18 mouse cellular contexts compared by ENCODE assay signal in genomic region chr11:70178311-70178710, GRCm38 (mm10). TPM values are rescaled to one million over a fixed set of nuclear protein-coding genes. Genes with fewer than 3 reads are reported as not detected.
A peak's percentile ranks its signal among the peaks of the same experiment; 100 is the strongest.
DNase-seq lines count a peak whose midpoint lies in the region; ATAC-seq and TF ChIP-seq lines count a peak whose summit lies in the region.
"Had no signal": no experiment of that assay in that cellular context is flagged by ENCODE, and none has a peak within 500 bp of the region (broad histone marks: within the 10 kb centered on the region; RNA-seq: fewer than 3 reads in every experiment).

No protein-coding gene starts in this region.

- WGBS in cerebellum, adult 2 months = 32% methylated on average over 11 of the region's 11 CpGs
- 86% methylated on average over 11 of the region's 11 CpGs for WGBS in lung, adult 2 months

- intact Hi-C loops in left cerebral cortex, postnatal 4 days (cut with DNase I) = no loop called here
- intact Hi-C loops in left cerebral cortex, adult 2 months (cut with DNase I) = loop anchor here (2.0 kb wide), 1 partner anchor 104 kb away; no protein-coding TSS in a partner anchor

- H3K27me3 ChIP-seq in cerebellum, adult 2 months (ENCODE audit: control insufficient read depth, insufficient read depth, low read length) = no peaks in the 10 kb centered on the region
- H3K27me3 ChIP-seq: forebrain, embryonic 15.5 days; heart, embryonic 12.5 days; intestine, embryonic 15.5 days; Patski had no signal

- ATAC-seq in cerebellum, adult (ENCODE audit: insufficient number of reproducible peaks, low FRiP score, low TSS enrichment) = no peak
- ATAC-seq: activated CD4-positive, CD25-positive, alpha-beta regulatory T cell, adult 4 months; forebrain, embryonic 15.5 days; intestine, embryonic 15.5 days; Patski had no signal

- TF ChIP-seq CTCF in cerebellum, adult 2 months (IDR thresholded peaks at IDR 0.05; ENCODE audit: borderline replicate concordance, insufficient read depth, low read depth, low read length) = no peak
- no peak for TF ChIP-seq CTCF in left cerebral cortex, adult 2 months (IDR thresholded peaks at IDR 0.05)
- TF ChIP-seq CTCF in lung, adult 2 months (IDR thresholded peaks at IDR 0.05; ENCODE audit: insufficient read depth, low read length) = no peak

- TF ChIP-seq POLR2A in cerebellum, adult 2 months (IDR thresholded peaks at IDR 0.05; ENCODE audit: borderline replicate concordance, insufficient read depth, low read length) = no peak
- TF ChIP-seq POLR2A in lung, adult 2 months (IDR thresholded peaks at IDR 0.05; ENCODE audit: borderline replicate concordance, extremely low read depth, low read depth, low read length) = no peak

- H3K4me3 ChIP-seq in cerebellum, adult 2 months (replicated peaks; ENCODE audit: insufficient read depth, low read depth, low read length) = no peak overlapping the region
- H3K4me3 ChIP-seq in left cerebral cortex, adult 2 months = no peak overlapping the region
- no peak overlapping the region for H3K4me3 ChIP-seq in lung, adult 2 months (replicated peaks; ENCODE audit: extremely low read depth, low read depth, low read length)
- H3K4me3 ChIP-seq: embryonic facial prominence, embryonic 10.5 days; forebrain, embryonic 15.5 days; heart, embryonic 12.5 days; hindbrain, embryonic 10.5 days; intestine, embryonic 15.5 days had no signal

- peak; percentile 24 to 54 for DNase-seq in cerebellum, adult 2 months
- peak; percentile 36 for DNase-seq in left cerebral cortex, postnatal 4 days
- DNase-seq in left cerebral cortex, adult 2 months (ENCODE audit: extremely low spot score in 1 of 2, low spot score in 2 of 2) = no peak
- peak; percentile 46 to 50 for DNase-seq in cerebellum, postnatal 14 days
- DNase-seq in lung, adult 2 months = no peak
- DNase-seq: adrenal gland, postnatal 25 days; kidney, adult 18-20 months had no signal

- H3K27ac ChIP-seq in cerebellum, adult 2 months (ENCODE audit: insufficient read depth, low read length) = no peak overlapping the region
- no peak overlapping the region for H3K27ac ChIP-seq in left cerebral cortex, adult 2 months
- H3K27ac ChIP-seq: embryonic facial prominence, embryonic 10.5 days; forebrain, embryonic 15.5 days; hindbrain, embryonic 10.5 days; hindbrain, embryonic 14.5 days; intestine, embryonic 15.5 days had no signal

- H3K4me1 ChIP-seq in cerebellum, adult 2 months (ENCODE audit: control insufficient read depth, insufficient read depth, low read length) = no peaks in the 10 kb centered on the region
- no peaks in the 10 kb centered on the region for H3K4me1 ChIP-seq in lung, adult 2 months (ENCODE audit: control insufficient read depth, insufficient read depth, low read length)
- H3K4me1 ChIP-seq: embryonic facial prominence, embryonic 10.5 days; forebrain, embryonic 15.5 days; heart, embryonic 12.5 days; hindbrain, embryonic 10.5 days; intestine, embryonic 15.5 days had no signal

RNA-seq across cellular contexts. Expression of gene Clec10a, which starts 22.3 kb away (rescaled TPM):
- polyA plus RNA-seq in cerebellum, adult 2 months (2012; rRNA removed) = 1.2 and 1.4 TPM in 2 replicates
- 1 to 10 TPM; 1.3 to 2.9 TPM for total RNA-seq in left cerebral cortex, postnatal 4 days (2021)
- 1 to 10 TPM; 2.2 TPM for total RNA-seq in left cerebral cortex, adult 2 months (2021)
- polyA plus RNA-seq in lung, adult 2 months (2012; rRNA removed) = 4.0 and 4.2 TPM in 2 replicates
- total RNA-seq: CH12.LX had no signal
- polyA plus RNA-seq: activated CD4-positive, CD25-positive, alpha-beta regulatory T cell, adult 4 months; heart, embryonic 12.5 days; Patski had no signal

RNA-seq across cellular contexts. Expression of gene Slc16a11, which starts 34.2 kb away (rescaled TPM):
- 209 and 244 TPM in 2 replicates for polyA plus RNA-seq in cerebellum, adult 2 months (2012; rRNA removed)
- 10 to 100 TPM; 16.8 to 26.8 TPM for total RNA-seq in left cerebral cortex, postnatal 4 days (2021)
- 10 to 100 TPM; 35.7 to 36.9 TPM for total RNA-seq in left cerebral cortex, adult 2 months (2021)
- polyA plus RNA-seq in lung, adult 2 months (2012; rRNA removed) = 211 and 239 TPM in 2 replicates
- total RNA-seq: adrenal gland, postnatal 25 days; gastrocnemius, postnatal 4 days had no signal
- polyA plus RNA-seq: activated CD4-positive, CD25-positive, alpha-beta regulatory T cell, adult 4 months had no signal

RNA-seq across cellular contexts. Expression of gene Slc16a13, which starts 42.6 kb away (rescaled TPM):
- polyA plus RNA-seq in cerebellum, adult 2 months (2012; rRNA removed) = 8.8 and 11.3 TPM in 2 replicates
- total RNA-seq in left cerebral cortex, postnatal 4 days (2021) = 10 to 100 TPM; 14.8 to 15.2 TPM
- 10 to 100 TPM in 1 of 2 experiments, 1 to 10 TPM in 1; 7.5 to 10.5 TPM for total RNA-seq in left cerebral cortex, adult 2 months (2021)
- polyA plus RNA-seq in lung, adult 2 months (2012; rRNA removed) = 9.2 and 11.3 TPM in 2 replicates

RNA-seq across cellular contexts. Expression of gene Mgl2, which starts 48.2 kb away (rescaled TPM):
- polyA plus RNA-seq in cerebellum, adult 2 months (2012; rRNA removed) = 2.4 and 2.5 TPM in 2 replicates
- total RNA-seq in left cerebral cortex, postnatal 4 days (2021) = under 1 TPM; 0.30 to 0.95 TPM
- total RNA-seq in left cerebral cortex, adult 2 months (2021) = under 1 TPM; 0.81 to 0.94 TPM
- 12.1 and 17.7 TPM in 2 replicates for polyA plus RNA-seq in lung, adult 2 months (2012; rRNA removed)
- polyA plus RNA-seq: heart, embryonic 12.5 days; hindbrain, embryonic 10.5 days; Patski had no signal

RNA-seq across cellular contexts. Expression of gene Bcl6b, which starts 51.3 kb away (rescaled TPM):
- 1.1 and 1.4 TPM in 2 replicates for polyA plus RNA-seq in cerebellum, adult 2 months (2012; rRNA removed)
- 1 to 10 TPM; 9.1 to 9.3 TPM for total RNA-seq in left cerebral cortex, postnatal 4 days (2021)
- total RNA-seq in left cerebral cortex, adult 2 months (2021) = 1 to 10 TPM; 1.7 to 3.5 TPM
- polyA plus RNA-seq in lung, adult 2 months (2012; rRNA removed) = 21.9 and 25.6 TPM in 2 replicates
- polyA plus RNA-seq: Patski had no signal

Comparison
In these comparisons a context has a peak if more than half of its experiments do, and no peak if none do; other contexts are left out.
1. DNase-seq: peak in cerebellum, adult 2 months (2 of 2), left cerebral cortex, postnatal 4 days (single experiment) and cerebellum, postnatal 14 days (2 of 2); none in left cerebral cortex, adult 2 months (0 of 2) and lung, adult 2 months (single experiment).